Mouse (Mus musculus): ENCODE data around the gene Tprkb. TPM values are rescaled to one million over a fixed set of nuclear protein-coding genes. Genes with fewer than 3 reads are reported as not detected.

Tprkb gene
- polyA plus RNA-seq, 1 experiment from 2014 or later = 45.9 TPM

Other genes with a start within 250 kb of the Tprkb start
- not detected in 2 replicates for gene Nat8f7, start 198.7 kb upstream of the Tprkb start, polyA plus RNA-seq (2015; fragmentation: Nextera tagmentation; extraction: Ambion mirVana)
- gene Nat8f3, start 146.1 kb upstream of the Tprkb start, polyA plus RNA-seq (2015; fragmentation: Nextera tagmentation; extraction: Ambion mirVana) = 0.22 TPM in 1 of 2 replicates, not detected in the other
- gene Nat8f6, start 90.9 kb upstream of the Tprkb start, polyA plus RNA-seq (2015; fragmentation: Nextera tagmentation; extraction: Ambion mirVana) = not detected in 2 replicates
- gene Nat8f5, start 90.9 kb upstream of the Tprkb start, polyA plus RNA-seq (2015; fragmentation: Nextera tagmentation; extraction: Ambion mirVana) = not detected in 2 replicates
- not detected in 2 replicates for gene Nat8, start 79.8 kb upstream of the Tprkb start, polyA plus RNA-seq (2015; fragmentation: Nextera tagmentation; extraction: Ambion mirVana)
- gene Nat8f2, start 42.7 kb upstream of the Tprkb start, polyA plus RNA-seq (2015; fragmentation: Nextera tagmentation; extraction: Ambion mirVana) = not detected in 2 replicates
- gene Nat8f4, start 7.0 kb upstream of the Tprkb start, polyA plus RNA-seq (2015; fragmentation: Nextera tagmentation; extraction: Ambion mirVana) = 2.5 and 2.8 TPM in 2 replicates
- 6.5 and 11.2 TPM in 2 replicates for gene Nat8f1, start 3.8 kb downstream of the Tprkb start, polyA plus RNA-seq (2015; fragmentation: Nextera tagmentation; extraction: Ambion mirVana)
- 48.6 and 55.6 TPM in 2 replicates for gene Dusp11, start 49.8 kb downstream of the Tprkb start, polyA plus RNA-seq (2015; fragmentation: Nextera tagmentation; extraction: Ambion mirVana)
- not detected in 2 replicates for gene Figla, start 104.3 kb downstream of the Tprkb start, polyA plus RNA-seq (2015; fragmentation: Nextera tagmentation; extraction: Ambion mirVana)
- gene Add2, start 116.8 kb downstream of the Tprkb start, polyA plus RNA-seq (2015; fragmentation: Nextera tagmentation; extraction: Ambion mirVana) = 8.7 and 9.4 TPM in 2 replicates

Data from embryonic facial prominence, embryonic 13.5 days (tissue).